Mouse (Mus musculus) neural tube, embryonic 14.5 days (tissue): ENCODE measurements at regions not wholly inside any gene's neighbourhood (a gene's known extent, or its start where the extent isn't known, plus 50 kb on each side); places are given as distances from the start of the nearest gene placed in this dataset.

Experiments used
- ATAC-seq: fragments of 200-750 bp; cut with Nextera tagmentation; 2 replicates; pipeline ENCODE4 v1.8.0; 2017; ENCODE audit warnings: low read depth, mild to moderate bottlenecking, moderate TSS enrichment, moderate library complexity
- H3K27ac ChIP-seq: fragments of 300-500 bp; sonication (generic); 2 replicates; pipeline ENCODE4 v1.5.1; 2014; ENCODE audit warnings: low read depth, mild to moderate bottlenecking, control low read depth, low read length, moderate library complexity, mixed read lengths
- H3K27me3 ChIP-seq: fragments of 300-500 bp; sonication (generic); 2 replicates; pipeline ENCODE4 v1.6.1; 2014; ENCODE audit warnings: low read length; ENCODE audit not compliant: control insufficient read depth, insufficient read depth
- H3K36me3 ChIP-seq: fragments of 300-500 bp; sonication (generic); 2 replicates; pipeline ENCODE4 v1.6.1; 2014; ENCODE audit warnings: low read length, mixed read lengths; ENCODE audit not compliant: control insufficient read depth, insufficient read depth
- H3K4me1 ChIP-seq: fragments of 300-500 bp; sonication (generic); 2 replicates; pipeline ENCODE4 v1.6.1; 2014; ENCODE audit warnings: low read length; ENCODE audit not compliant: control insufficient read depth, insufficient read depth
- H3K4me2 ChIP-seq: fragments of 300-500 bp; sonication (generic); 2 replicates; pipeline ENCODE4 v1.6.1; 2014; ENCODE audit warnings: mild to moderate bottlenecking, low read depth, low read length, control low read depth
- H3K4me3 ChIP-seq: fragments of 300-500 bp; sonication (generic); 2 replicates; pipeline ENCODE4 v1.5.1; 2014; ENCODE audit warnings: low read depth, low read length, control low read depth, mixed read lengths
- H3K9ac ChIP-seq: fragments of 300-500 bp; sonication (generic); replicated peaks from 2 replicates; pipeline ENCODE4 v1.6.1; 2014; ENCODE audit warnings: low read depth, mild to moderate bottlenecking, control low read depth, low read length, mixed read lengths
- H3K9me3 ChIP-seq: fragments of 300-500 bp; sonication (generic); 2 replicates; pipeline ENCODE4 v1.6.1; 2016; ENCODE audit warnings: low read length; ENCODE audit not compliant: control insufficient read depth
- WGBS: fragments of 180-500 bp; shearing (Covaris S2); extraction: QIAGEN DNeasy Blood & Tissue Kit; methylation state at CpG from one replicate; pipeline ENCODE4 v1.1.7; 2014; 5-methylcytosine and 5-hydroxymethylcytosine counted together

DNA sequence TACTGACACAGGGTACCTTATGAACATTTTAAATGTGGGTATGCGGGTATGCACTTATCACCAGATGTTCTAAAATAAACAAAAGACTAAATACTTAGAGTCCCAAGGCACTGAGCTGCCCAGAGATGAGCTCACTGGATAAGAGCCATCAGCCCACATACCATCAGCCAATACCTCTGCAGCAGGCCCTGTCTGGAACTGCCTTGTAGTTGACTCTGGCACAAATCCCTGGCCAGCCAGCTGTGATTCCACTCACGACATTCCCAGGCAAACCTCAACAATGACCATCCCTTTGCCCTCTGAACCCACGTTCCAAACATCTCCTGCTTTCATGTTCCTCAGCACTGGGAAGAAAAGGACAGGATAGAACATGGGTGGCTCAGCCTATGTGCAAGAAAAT is 73.7 kb downstream of the Mrpl39 start:
- no peaks in the 10 kb centered on the region for H3K4me1 ChIP-seq
- 77% methylated on average over 3 of the region's 3 CpGs for WGBS
- H3K4me2 ChIP-seq: no peak overlapping the region
- no peaks in the 10 kb centered on the region for H3K9me3 ChIP-seq
- no peak overlapping the region for H3K9ac ChIP-seq
- ATAC-seq: peak; percentile 46; the same call in 1 of the 2 replicates
- no peaks in the 10 kb centered on the region for H3K36me3 ChIP-seq
- no peaks in the 10 kb centered on the region for H3K27me3 ChIP-seq
- no peak overlapping the region for H3K4me3 ChIP-seq
- H3K27ac ChIP-seq: no peak overlapping the region

DNA sequence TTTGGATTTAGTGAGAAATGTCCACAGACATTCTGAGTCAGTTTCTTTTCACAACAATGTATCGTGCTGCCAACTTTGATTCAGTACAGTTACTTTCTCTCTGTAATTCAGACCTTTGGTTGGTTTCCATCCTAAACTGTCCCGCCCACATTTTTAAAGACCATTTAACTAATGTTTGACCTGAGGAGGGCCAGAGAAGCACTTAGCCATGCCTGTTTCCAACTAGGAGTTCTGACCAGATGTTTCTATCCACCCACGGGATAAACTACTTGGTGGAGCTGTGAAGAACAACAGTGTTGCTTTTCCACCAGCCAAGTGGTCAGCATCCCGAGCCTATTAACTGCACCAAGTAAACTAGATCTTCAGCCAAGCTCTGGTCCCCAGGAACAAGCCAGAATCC is 72.0 kb downstream of the Mrpl39 start:
- Histone ChIP-seq H3K27ac (no peak overlapping the region), H3K27me3 (no peaks in the 10 kb centered on the region), H3K4me1 (no peaks in the 10 kb centered on the region), H3K9ac (no peak overlapping the region), H3K9me3 (no peaks in the 10 kb centered on the region), H3K36me3 (no peaks in the 10 kb centered on the region), H3K4me2 (no peak overlapping the region), H3K4me3 (no peak overlapping the region)
- 89% methylated on average over 4 of the region's 4 CpGs for WGBS
- ATAC-seq: no peak
